Comparison of ENCODE assay signal across 29 mouse cellular contexts in the genomic region with DNA sequence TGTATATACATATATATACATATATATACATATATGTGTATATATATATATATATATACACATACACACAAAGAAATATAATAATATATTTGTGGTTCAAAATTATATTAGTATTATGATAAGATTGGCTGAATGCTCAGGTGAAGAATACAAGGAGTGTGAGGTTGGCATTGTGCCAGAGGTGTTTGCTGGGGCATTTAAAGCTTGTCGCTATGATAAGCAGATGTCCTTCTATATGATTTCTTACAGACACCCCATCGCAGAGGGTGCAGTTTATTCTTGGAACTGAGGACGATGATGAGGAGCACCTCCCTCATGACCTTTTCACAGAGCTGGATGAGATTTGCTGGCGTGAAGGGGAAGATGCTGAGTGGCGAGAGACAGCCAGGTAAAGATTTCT.
DNase-seq lines count a peak whose midpoint lies in the region; ATAC-seq and TF ChIP-seq lines count a peak whose summit lies in the region.
"Had no signal": no experiment of that assay in that cellular context is flagged by ENCODE, and none has a peak within 500 bp of the region (broad histone marks: within the 10 kb centered on the region; RNA-seq: fewer than 3 reads in every experiment).

No protein-coding gene starts in this region.

- no peak overlapping the region for H3K9ac ChIP-seq in midbrain, embryonic 15.5 days
- H3K9ac ChIP-seq: embryonic facial prominence, embryonic 13.5 days; hindbrain, embryonic 15.5 days; kidney, embryonic 15.5 days; liver, embryonic 14.5 days; midbrain, embryonic 13.5 days; stomach, embryonic 15.5 days had no signal

- peak; percentile 22 for DNase-seq in cerebellum, adult 11 months
- peak; percentile 4 for DNase-seq in brain, embryonic 14.5 days (ENCODE audit: low read depth)
- DNase-seq in cerebellum, adult 9-10 months = peak; percentile 42
- DNase-seq in cerebellum, postnatal 36 days = peak; percentile 19 to 38
- no peak for DNase-seq in layer of hippocampus, adult 9-10 months (ENCODE audit: low spot score)
- DNase-seq: adrenal gland, adult 2 months; gastrocnemius, postnatal 10 days; heart, postnatal 14 days; kidney, adult 11 months; liver; lung, adult 2 months; lung, postnatal 10 days; right cerebral cortex, postnatal 14 days had no signal

- no peak overlapping the region for H3K27ac ChIP-seq in midbrain, embryonic 15.5 days
- H3K27ac ChIP-seq: embryonic facial prominence, embryonic 13.5 days; forebrain, embryonic 10.5 days; hindbrain, embryonic 10.5 days; hindbrain, embryonic 15.5 days; kidney, embryonic 15.5 days; layer of hippocampus, adult 2 months; liver, embryonic 14.5 days; macrophage; midbrain, embryonic 13.5 days; stomach, embryonic 15.5 days had no signal

- no peaks in the 10 kb centered on the region for H3K4me1 ChIP-seq in midbrain, embryonic 15.5 days
- H3K4me1 ChIP-seq: embryonic facial prominence, embryonic 13.5 days; forebrain, embryonic 10.5 days; hindbrain, embryonic 10.5 days; hindbrain, embryonic 15.5 days; kidney, embryonic 15.5 days; midbrain, embryonic 13.5 days; stomach, embryonic 15.5 days had no signal

- no peaks in the 10 kb centered on the region for H3K36me3 ChIP-seq in midbrain, embryonic 15.5 days (replicated peaks)
- H3K36me3 ChIP-seq: embryonic facial prominence, embryonic 13.5 days; forebrain, embryonic 10.5 days; hindbrain, embryonic 10.5 days; hindbrain, embryonic 15.5 days; kidney, embryonic 15.5 days; midbrain, embryonic 13.5 days; stomach, embryonic 15.5 days had no signal

- TF ChIP-seq POLR2A in brain, embryonic 14.5 days (IDR thresholded peaks at IDR 0.05; ENCODE audit: borderline replicate concordance, extremely low read depth, insufficient read depth, insufficient read length, poor library complexity, severe bottlenecking) = no peak

- no peak for TF ChIP-seq CTCF in brain, embryonic 14.5 days (IDR thresholded peaks at IDR 0.05; ENCODE audit: borderline replicate concordance, extremely low read depth, insufficient read depth, insufficient read length)

- ATAC-seq in cerebellum, adult (ENCODE audit: insufficient number of reproducible peaks, low FRiP score, low TSS enrichment) = no peak
- no peak for ATAC-seq in midbrain, embryonic 15.5 days (replicated peaks)
- ATAC-seq: activated CD4-positive, CD25-positive, alpha-beta regulatory T cell, adult 4 months; forebrain, embryonic 16.5 days; inflammation-experienced regulatory T-cells, adult 6 months; midbrain, embryonic 13.5 days had no signal

- no peaks in the 10 kb centered on the region for H3K27me3 ChIP-seq in midbrain, embryonic 15.5 days (replicated peaks)
- H3K27me3 ChIP-seq: CH12.LX; embryonic facial prominence, embryonic 13.5 days; hindbrain, embryonic 15.5 days; kidney, embryonic 15.5 days; midbrain, embryonic 13.5 days; stomach, embryonic 15.5 days had no signal

- no peaks in the 10 kb centered on the region for H3K9me3 ChIP-seq in midbrain, embryonic 15.5 days
- H3K9me3 ChIP-seq: embryonic facial prominence, embryonic 13.5 days; forebrain, embryonic 10.5 days; hindbrain, embryonic 10.5 days; hindbrain, embryonic 15.5 days; kidney, embryonic 15.5 days; midbrain, embryonic 13.5 days; stomach, embryonic 15.5 days had no signal

- H3K4me3 ChIP-seq in midbrain, embryonic 15.5 days = no peak overlapping the region
- H3K4me3 ChIP-seq: embryonic facial prominence, embryonic 13.5 days; forebrain, embryonic 10.5 days; hindbrain, embryonic 10.5 days; hindbrain, embryonic 15.5 days; kidney, embryonic 15.5 days; layer of hippocampus, adult 2 months; midbrain, embryonic 13.5 days; stomach, embryonic 15.5 days had no signal

- H3K4me2 ChIP-seq in midbrain, embryonic 15.5 days = no peak overlapping the region
- H3K4me2 ChIP-seq: embryonic facial prominence, embryonic 13.5 days; hindbrain, embryonic 15.5 days; kidney, embryonic 15.5 days; midbrain, embryonic 13.5 days; stomach, embryonic 15.5 days had no signal

- WGBS in midbrain, embryonic 15.5 days = 79% methylated on average over 5 of the region's 5 CpGs
